Mouse (Mus musculus) adrenal gland, adult (tissue): Measurements from ENCODE around the gene Best3.

Source experiments
- DNase-seq, 2 experiments: peaks; one replicate each; pipeline ENCODE4 v3.0.0; 2022 to 2023; ENCODE audit warnings: low spot score in 1 of 2; ENCODE audit not compliant: inconsistent age in 2 of 2

Best3 gene

DNA sequence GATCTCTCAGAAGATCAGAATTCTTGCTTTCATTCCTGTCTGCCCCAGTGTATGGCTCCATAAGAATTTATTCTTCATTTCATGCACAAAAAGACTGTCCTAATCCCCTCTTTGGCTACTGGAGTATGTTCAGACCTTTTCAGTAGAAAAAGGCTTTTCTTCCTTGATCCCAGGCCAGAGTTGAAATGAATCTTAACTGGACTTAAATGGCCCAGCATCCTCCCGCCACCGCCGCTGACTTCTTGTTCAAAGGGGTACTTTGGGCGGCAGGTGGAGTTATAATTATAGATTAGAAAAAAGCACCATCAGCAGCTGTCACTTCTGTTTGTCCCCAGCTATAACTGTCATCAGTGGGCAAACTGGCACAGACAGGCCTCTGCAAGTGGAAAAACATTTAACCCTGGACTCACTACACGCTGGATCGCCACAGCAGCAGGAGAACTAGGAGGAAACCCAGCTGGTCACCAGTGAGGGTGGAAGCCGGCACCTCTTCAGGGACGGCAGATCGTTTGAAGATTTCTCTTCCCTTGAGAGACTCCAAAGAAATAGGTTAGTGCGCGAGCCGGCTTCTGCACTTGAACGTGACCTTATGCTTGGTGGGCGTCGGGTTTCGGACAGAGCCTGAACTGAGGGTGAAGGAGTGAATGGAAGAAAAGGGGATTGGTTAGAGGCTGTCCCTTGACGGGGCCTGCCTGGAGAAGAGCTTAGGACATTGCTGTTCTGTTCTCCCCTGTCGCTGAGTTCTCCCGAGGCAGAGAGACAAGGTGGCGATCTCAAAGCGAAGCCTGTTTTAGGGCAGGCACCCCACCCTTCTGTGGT lies at the start of gene Best3:
Gene Best3, plus strand, starts transcription at position 51 of the 819 bp plus-strand sequence.
- DNase-seq = peak in 1 of 2 experiments; percentile 52

GRCm38 (mm10) chr10:116943025-116943424 lies 43.1 kb upstream of the Best3 start:
- DNase-seq = no peak

DNA sequence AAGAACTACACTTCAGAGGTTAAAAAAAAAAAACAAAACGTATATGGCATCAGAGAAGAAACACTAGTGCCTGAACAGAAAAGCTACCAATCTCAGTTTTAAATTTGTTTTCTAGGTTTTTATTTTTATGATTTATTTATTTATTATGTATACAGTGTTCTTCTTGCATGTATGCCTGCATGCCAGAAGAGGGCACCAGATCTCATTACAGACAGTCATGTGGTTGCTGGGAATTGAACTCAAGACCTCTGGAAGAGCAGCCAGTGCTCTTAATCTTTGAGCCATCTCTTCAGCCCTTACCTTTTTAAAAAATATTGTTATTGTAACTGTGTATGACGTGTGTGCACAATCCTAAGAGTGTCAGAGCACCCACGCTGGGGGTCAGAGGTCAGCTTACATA lies 42.0 kb upstream of the Best3 start:
- peak in 1 of 2 experiments; percentile 33 for DNase-seq

- peak in 1 of 2 experiments; percentile 56 for DNase-seq
Measured at GRCm38 (mm10) chr10:116944940-116945339, 41.2 kb upstream of the Best3 start.

DNA sequence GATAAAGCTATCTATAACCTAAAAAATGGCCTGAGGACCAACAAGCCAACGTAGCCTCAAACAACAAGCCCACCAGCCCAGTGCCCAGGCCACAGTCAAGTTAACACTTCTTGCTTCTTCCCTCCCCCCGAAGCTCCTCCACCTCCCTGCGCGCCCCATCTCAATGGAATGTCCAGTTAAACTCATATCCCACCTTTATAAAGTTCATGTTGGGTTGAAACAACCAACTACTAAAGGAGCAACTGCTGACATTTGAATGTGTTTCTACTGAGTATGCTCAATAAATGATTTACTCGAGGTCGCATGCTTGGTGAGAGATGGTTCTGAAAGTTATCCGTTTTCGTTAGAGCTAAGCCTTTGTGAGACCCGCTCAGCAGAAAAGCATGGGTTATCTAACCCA lies 37.7 kb upstream of the Best3 start:
- no peak for DNase-seq

GRCm38 (mm10) chr10:116949111-116950008 lies 36.8 kb upstream of the Best3 start:
- peak; percentile 52 to 79 for DNase-seq

- DNase-seq = peak; percentile 93 to 97
Measured at GRCm38 (mm10) chr10:116950009-116950769, 35.9 kb upstream of the Best3 start, which contains the start of gene Rab3ip. Gene Rab3ip, minus strand, starts transcription at chr10:116950769.

- peak in 1 of 2 experiments; percentile 39 for DNase-seq
Measured at GRCm38 (mm10) chr10:116950886-116951285, 35.2 kb upstream of the Best3 start.

GRCm38 (mm10) chr10:116955191-116955590 lies 30.9 kb upstream of the Best3 start:
- no peak for DNase-seq

- no peak for DNase-seq
Measured at GRCm38 (mm10) chr10:116956483-116957158, 29.5 kb upstream of the Best3 start.

DNA sequence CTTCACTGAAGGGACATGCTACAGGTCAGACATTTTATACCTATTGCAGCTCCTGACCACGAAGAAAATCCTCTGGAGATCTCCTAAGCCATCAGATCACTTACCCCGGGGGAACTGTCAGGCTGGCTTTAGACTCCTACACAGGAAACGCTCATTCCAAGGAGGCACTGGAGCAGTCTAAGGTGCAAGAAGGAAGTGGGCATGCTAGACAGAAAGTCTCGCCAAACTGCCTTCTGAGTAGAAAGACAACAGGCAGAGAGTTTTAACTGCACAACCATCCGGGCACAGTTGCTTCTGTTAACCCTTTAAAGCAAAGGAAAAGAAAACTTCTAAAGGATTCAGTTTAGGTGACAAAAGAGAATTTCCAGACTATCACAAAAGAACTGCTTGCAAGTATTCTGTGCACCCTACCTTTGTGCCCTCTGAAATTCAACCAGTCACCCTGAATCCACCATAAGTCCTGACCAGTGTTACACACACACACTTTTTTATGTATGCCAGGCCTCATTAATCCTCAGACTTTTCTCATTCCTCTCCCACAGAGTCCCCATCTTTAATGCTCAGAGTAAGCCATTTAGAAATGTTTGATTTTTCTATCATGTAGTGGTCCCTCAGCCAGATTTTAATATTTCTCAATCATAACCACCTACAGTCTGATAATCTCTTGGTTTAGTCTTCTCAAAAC lies 28.1 kb upstream of the Best3 start:
- no peak for DNase-seq

- DNase-seq = no peak
Measured at GRCm38 (mm10) chr10:116962152-116962551, 24.0 kb upstream of the Best3 start.

- no peak for DNase-seq
Measured at GRCm38 (mm10) chr10:116962803-116963202, 23.3 kb upstream of the Best3 start.

DNA sequence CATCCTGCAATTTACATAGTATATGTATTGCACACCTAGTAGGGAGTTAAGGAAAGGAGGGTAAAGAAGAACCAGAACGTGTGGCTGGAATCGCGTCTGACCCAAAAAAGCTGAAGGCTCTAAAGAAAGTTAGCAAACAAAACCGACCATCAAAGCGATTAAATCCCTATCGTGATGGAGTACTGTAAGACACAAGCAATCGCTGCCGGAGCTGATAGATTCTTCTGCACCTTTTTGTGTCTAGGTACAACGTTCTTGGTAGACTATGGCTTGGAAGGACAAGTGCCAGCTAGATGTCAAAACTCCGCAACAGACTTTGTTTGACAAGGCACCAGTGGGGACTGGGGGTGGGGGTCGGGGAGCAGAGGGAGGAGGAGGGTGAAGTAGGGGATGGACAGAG lies 22.0 kb upstream of the Best3 start:
- DNase-seq = no peak

DNA sequence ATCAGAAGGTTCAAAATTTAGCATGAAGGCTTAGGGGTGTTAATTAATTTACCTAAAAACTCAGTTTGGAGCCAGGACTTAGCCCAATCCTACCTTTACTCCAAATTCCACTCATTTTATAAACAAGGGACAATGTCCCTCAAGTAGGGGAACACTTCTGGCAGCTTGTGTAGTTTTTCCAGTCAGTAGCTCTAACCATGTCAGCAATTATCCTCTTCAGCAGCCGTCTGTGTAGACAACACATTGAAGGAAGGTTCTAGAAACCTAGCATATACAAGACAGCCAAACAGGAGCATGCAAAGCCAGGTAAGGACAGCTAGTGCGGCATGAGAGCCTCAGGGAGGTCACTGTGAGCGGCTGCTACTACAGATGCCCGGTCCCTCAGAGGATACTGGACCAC lies 21.5 kb upstream of the Best3 start:
- no peak for DNase-seq

- DNase-seq = no peak
Measured at GRCm38 (mm10) chr10:116965297-116965696, 20.8 kb upstream of the Best3 start.

- no peak for DNase-seq
Measured at GRCm38 (mm10) chr10:116966065-116966464, 20.0 kb upstream of the Best3 start.

GRCm38 (mm10) chr10:116968741-116969140 lies 17.4 kb upstream of the Best3 start:
- DNase-seq = no peak

DNA sequence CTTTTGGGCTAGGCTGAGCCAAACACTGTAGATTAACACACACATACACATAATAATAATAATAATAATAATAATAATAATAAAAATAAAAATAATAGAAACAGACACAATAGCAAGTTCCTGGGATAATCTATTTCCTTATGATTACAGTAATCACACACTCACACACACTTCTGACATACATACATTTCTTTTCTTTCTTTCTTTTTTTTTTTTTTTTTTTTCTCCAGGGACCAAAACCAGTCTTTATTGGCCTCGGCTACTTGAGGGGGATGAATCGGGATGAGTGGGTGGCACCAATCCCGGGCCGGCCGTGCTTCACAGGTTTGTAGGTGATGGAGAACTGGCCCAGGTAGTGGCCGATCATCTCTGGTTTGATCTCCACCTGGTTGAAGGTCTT lies 13.6 kb upstream of the Best3 start, which contains the start of gene Gm10271:
Gene Gm10271, minus strand, starts transcription at position 101 of the 400 bp plus-strand sequence.
- DNase-seq = no peak

- DNase-seq = no peak
Measured at GRCm38 (mm10) chr10:116977455-116977854, 8.7 kb upstream of the Best3 start.
